Mouse (Mus musculus): Measurements from ENCODE around the gene Slc22a4. TPM values are rescaled to one million over a fixed set of nuclear protein-coding genes. Genes with fewer than 3 reads are reported as not detected.
"Not testable (repeated sequence)": the region's sequence is repeated elsewhere in the genome, so short reads cannot be mapped to it uniquely, and the experiment has no call there.

The Slc22a4 gene
- polyA plus RNA-seq, 1 experiment from 2014 or later, result 13.4 TPM

GRCm38 (mm10) chr11:54053090-54053489, 25.2 kb upstream of the Slc22a4 start:
- ATAC-seq, result no peak
- WGBS (ENCODE audit: insufficient replicate concordance), result 52% methylated on average over 7 of the region's 7 CpGs
- H3K4me2 ChIP-seq (ENCODE audit: low read depth, low read length), result no peak overlapping the region

GRCm38 (mm10) chr11:54052128-54052527, 24.2 kb upstream of the Slc22a4 start:
- Histone ChIP-seq H3K27me3 (ENCODE audit: insufficient read depth, low read length) (no peaks in the 10 kb centered on the region), H3K4me3 (ENCODE audit: low read depth, low read length) (no peak overlapping the region), H3K9me3 (ENCODE audit: low read length) (no peaks in the 10 kb centered on the region), H3K36me3 (replicated peaks; ENCODE audit: insufficient read depth, low read length) (no peaks in the 10 kb centered on the region), H3K27ac (ENCODE audit: low read depth) (no peak overlapping the region), H3K4me1 (ENCODE audit: insufficient read depth) (no peaks in the 10 kb centered on the region; the same call in 1 of the 2 replicates), H3K4me2 (ENCODE audit: low read depth, low read length) (no peak overlapping the region), H3K9ac (replicated peaks) (no peak overlapping the region)
- TF ChIP-seq CTCF (IDR thresholded peaks at IDR 0.05; ENCODE audit: low read depth) (no peak), EP300 (IDR thresholded peaks at IDR 0.05; ENCODE audit: low read depth) (no peak)
- ATAC-seq (no peak), DNase-seq (no peak)
- WGBS (ENCODE audit: insufficient replicate concordance), result 85% methylated on average over 5 of the region's 5 CpGs

More at GRCm38 (mm10) chr11:54053090-54053489, 25.2 kb upstream of the Slc22a4 start:
- no peaks in the 10 kb centered on the region for H3K9me3 ChIP-seq (ENCODE audit: low read length)
- TF ChIP-seq EP300 (IDR thresholded peaks at IDR 0.05; ENCODE audit: low read depth), result no peak
- no peak for TF ChIP-seq CTCF (IDR thresholded peaks at IDR 0.05; ENCODE audit: low read depth)
- no peak for DNase-seq
- no peak overlapping the region for H3K27ac ChIP-seq (ENCODE audit: low read depth)
- H3K4me1 ChIP-seq (ENCODE audit: insufficient read depth), result no peaks in the 10 kb centered on the region; the same call in 1 of the 2 replicates
- H3K27me3 ChIP-seq (ENCODE audit: insufficient read depth, low read length), result no peaks in the 10 kb centered on the region
- no peak overlapping the region for H3K4me3 ChIP-seq (ENCODE audit: low read depth, low read length)
- H3K9ac ChIP-seq (replicated peaks), result no peak overlapping the region
- H3K36me3 ChIP-seq (replicated peaks; ENCODE audit: insufficient read depth, low read length), result no peaks in the 10 kb centered on the region

- Histone ChIP-seq H3K9me3 (ENCODE audit: low read length) (no peaks in the 10 kb centered on the region), H3K27ac (ENCODE audit: low read depth) (no peak overlapping the region), H3K9ac (replicated peaks) (no peak overlapping the region), H3K27me3 (ENCODE audit: insufficient read depth, low read length) (no peaks in the 10 kb centered on the region), H3K4me3 (ENCODE audit: low read depth, low read length) (no peak overlapping the region), H3K4me2 (ENCODE audit: low read depth, low read length) (no peak overlapping the region), H3K4me1 (ENCODE audit: insufficient read depth) (no peaks in the 10 kb centered on the region; the same call in 1 of the 2 replicates), H3K36me3 (replicated peaks; ENCODE audit: insufficient read depth, low read length) (no peaks in the 10 kb centered on the region)
- WGBS (ENCODE audit: insufficient replicate concordance), result 76% methylated on average over 7 of the region's 7 CpGs
- DNase-seq (no peak), ATAC-seq (no peak)
- TF ChIP-seq CTCF (IDR thresholded peaks at IDR 0.05; ENCODE audit: low read depth), result no peak
- no peak for TF ChIP-seq EP300 (IDR thresholded peaks at IDR 0.05; ENCODE audit: low read depth)
Measured at GRCm38 (mm10) chr11:54051161-54051560, 23.3 kb upstream of the Slc22a4 start.

GRCm38 (mm10) chr11:54050205-54050604, 22.3 kb upstream of the Slc22a4 start:
- no peak overlapping the region for H3K27ac ChIP-seq (ENCODE audit: low read depth)
- H3K4me2 ChIP-seq (ENCODE audit: low read depth, low read length), result no peak overlapping the region
- no peak for TF ChIP-seq EP300 (IDR thresholded peaks at IDR 0.05; ENCODE audit: low read depth)
- TF ChIP-seq CTCF (IDR thresholded peaks at IDR 0.05; ENCODE audit: low read depth), result no peak
- no peak for DNase-seq
- no peaks in the 10 kb centered on the region for H3K9me3 ChIP-seq (ENCODE audit: low read length)
- WGBS (ENCODE audit: insufficient replicate concordance), result 69% methylated on average over 2 of the region's 2 CpGs
- ATAC-seq, result no peak
- no peaks in the 10 kb centered on the region; the same call in 1 of the 2 replicates for H3K4me1 ChIP-seq (ENCODE audit: insufficient read depth)
- H3K9ac ChIP-seq (replicated peaks), result no peak overlapping the region
- H3K27me3 ChIP-seq (ENCODE audit: insufficient read depth, low read length), result no peaks in the 10 kb centered on the region
- H3K4me3 ChIP-seq (ENCODE audit: low read depth, low read length), result no peak overlapping the region
- no peaks in the 10 kb centered on the region for H3K36me3 ChIP-seq (replicated peaks; ENCODE audit: insufficient read depth, low read length)

GRCm38 (mm10) chr11:54040676-54041075, 12.8 kb upstream of the Slc22a4 start:
- TF ChIP-seq CTCF (IDR thresholded peaks at IDR 0.05; ENCODE audit: low read depth) (no peak), EP300 (IDR thresholded peaks at IDR 0.05; ENCODE audit: low read depth) (no peak)
- 91% methylated on average over 6 of the region's 6 CpGs for WGBS (ENCODE audit: insufficient replicate concordance)

GRCm38 (mm10) chr11:54032872-54033271, 5.0 kb upstream of the Slc22a4 start:
- H3K27me3 ChIP-seq (ENCODE audit: insufficient read depth, low read length); H3K27ac ChIP-seq (ENCODE audit: low read depth); H3K9me3 ChIP-seq (ENCODE audit: low read length); H3K9ac ChIP-seq (replicated peaks); ATAC-seq; H3K36me3 ChIP-seq (replicated peaks; ENCODE audit: insufficient read depth, low read length); DNase-seq; H3K4me3 ChIP-seq (ENCODE audit: low read depth, low read length); H3K4me2 ChIP-seq (ENCODE audit: low read depth, low read length): not testable (repeated sequence)
- WGBS (ENCODE audit: insufficient replicate concordance), result 100% methylated on average over 1 of the region's 3 CpGs
- peaks cover 20% of the 10 kb centered on the region for H3K4me1 ChIP-seq (ENCODE audit: insufficient read depth)

More at GRCm38 (mm10) chr11:54040676-54041075, 12.8 kb upstream of the Slc22a4 start:
- H3K27ac ChIP-seq (ENCODE audit: low read depth), result no peak overlapping the region
- DNase-seq, result no peak
- ATAC-seq, result no peak
- no peak overlapping the region for H3K4me3 ChIP-seq (ENCODE audit: low read depth, low read length)
- no peaks in the 10 kb centered on the region for H3K27me3 ChIP-seq (ENCODE audit: insufficient read depth, low read length)
- no peak overlapping the region for H3K4me2 ChIP-seq (ENCODE audit: low read depth, low read length)
- H3K9me3 ChIP-seq (ENCODE audit: low read length), result no peaks in the 10 kb centered on the region
- H3K9ac ChIP-seq (replicated peaks), result no peak overlapping the region
- H3K36me3 ChIP-seq (replicated peaks; ENCODE audit: insufficient read depth, low read length), result no peaks in the 10 kb centered on the region
- H3K4me1 ChIP-seq (ENCODE audit: insufficient read depth), result no peaks in the 10 kb centered on the region

- WGBS (ENCODE audit: insufficient replicate concordance), result 37% methylated on average over 4 of the region's 4 CpGs
- Histone ChIP-seq H3K27ac (ENCODE audit: low read depth) (peak overlapping the region; percentile 91), H3K4me1 (ENCODE audit: insufficient read depth) (peaks cover 28% of the 10 kb centered on the region), H3K9me3 (ENCODE audit: low read length) (no peaks in the 10 kb centered on the region), H3K9ac (replicated peaks) (peak overlapping the region; percentile 81), H3K4me2 (ENCODE audit: low read depth, low read length) (peak overlapping the region; percentile 81), H3K27me3 (ENCODE audit: insufficient read depth, low read length) (no peaks in the 10 kb centered on the region), H3K36me3 (replicated peaks; ENCODE audit: insufficient read depth, low read length) (peaks cover 4% of the 10 kb centered on the region; the same call in 1 of the 2 replicates), H3K4me3 (ENCODE audit: low read depth, low read length) (peak overlapping the region; percentile 58)
- TF ChIP-seq CTCF (IDR thresholded peaks at IDR 0.05; ENCODE audit: low read depth), result no peak
- no peak for TF ChIP-seq EP300 (IDR thresholded peaks at IDR 0.05; ENCODE audit: low read depth)
- no peak for ATAC-seq
- no peak for DNase-seq
Measured at GRCm38 (mm10) chr11:54028997-54029396, 1.1 kb upstream of the Slc22a4 start.

Measured in liver, postnatal 0 days (tissue).